Mouse (Mus musculus) liver, embryonic 14.5 days (tissue): Measurements from ENCODE around the gene Mfsd4b1. TPM values are rescaled to one million over a fixed set of nuclear protein-coding genes. Genes with fewer than 3 reads are reported as not detected.

Experiments
- ATAC-seq: fragments of 200-750 bp; cut with Nextera tagmentation; 2 replicates; pipeline ENCODE4 v1.8.0; 2017; ENCODE audit warnings: moderate number of reproducible peaks, mild to moderate bottlenecking, moderate library complexity; ENCODE audit not compliant: insufficient read depth
- DNase-seq, 3 experiments: peaks; one replicate each; pipeline ENCODE4 v3.0.0-alpha.2; 2012 to 2013; ENCODE audit warnings: low read depth in 3 of 3, low spot score in 3 of 3
- H3K27ac ChIP-seq: fragments of 300-500 bp; sonication (generic); 2 replicates; pipeline ENCODE4 v1.5.1; 2014; ENCODE audit warnings: moderate library complexity, mild to moderate bottlenecking, control low read depth, inconsistent platforms
- H3K27me3 ChIP-seq: fragments of 300-500 bp; sonication (generic); 2 replicates; pipeline ENCODE4 v1.6.1; 2014; ENCODE audit warnings: mild to moderate bottlenecking, low read length, moderate library complexity; ENCODE audit not compliant: control insufficient read depth, insufficient read depth
- H3K36me3 ChIP-seq: fragments of 300-500 bp; sonication (generic); replicated peaks from 2 replicates; pipeline ENCODE4 v1.6.1; 2014; ENCODE audit warnings: low read depth; ENCODE audit not compliant: control insufficient read depth, insufficient read depth
- H3K4me1 ChIP-seq, 2 experiments: fragments of 200-500 bp in 1 of 2; fragments of 300-500 bp in 1 of 2; sonication (generic) in 1 of 2; replicated peaks; 2 replicates each; pipeline ENCODE4 v1.6.1; 2012 to 2014; ENCODE audit warnings: antibody characterized with exemption in 1 of 2, inconsistent platforms in 1 of 2, low read length in 1 of 2; ENCODE audit not compliant: control insufficient read depth in 2 of 2, insufficient read depth in 2 of 2
- H3K4me2 ChIP-seq: fragments of 300-500 bp; sonication (generic); 2 replicates; pipeline ENCODE4 v1.6.1; 2014; ENCODE audit warnings: low read depth, mild to moderate bottlenecking, control low read depth, moderate library complexity
- H3K4me3 ChIP-seq, 2 experiments: fragments of 200-500 bp in 1 of 2; fragments of 300-500 bp in 1 of 2; sonication (generic) in 1 of 2; 2 replicates each; pipeline ENCODE4 v1.5.1; 2012 to 2014; ENCODE audit warnings: low read depth in 2 of 2, low read length in 2 of 2, mild to moderate bottlenecking in 2 of 2, control low read depth in 1 of 2, inconsistent platforms in 1 of 2, moderate library complexity in 1 of 2; ENCODE audit not compliant: insufficient read depth in 1 of 2
- H3K9ac ChIP-seq: fragments of 300-500 bp; sonication (generic); replicated peaks from 2 replicates; pipeline ENCODE4 v1.6.1; 2014; ENCODE audit warnings: mild to moderate bottlenecking, control low read depth, moderate library complexity
- H3K9me3 ChIP-seq: fragments of 300-500 bp; sonication (generic); 2 replicates; pipeline ENCODE4 v1.6.1; 2016; ENCODE audit warnings: low read length, mixed read lengths; ENCODE audit not compliant: control insufficient read depth
- CTCF ChIP-seq: IDR thresholded peaks from 2 replicates; pipeline ENCODE4 v1.5.1; 2016; ENCODE audit warnings: antibody characterized with exemption, low read depth, control low read depth
- EP300 ChIP-seq: IDR thresholded peaks from 2 replicates; pipeline ENCODE4 v1.6.1; 2016; ENCODE audit warnings: antibody characterized with exemption, low read depth
- WGBS: fragments of 180-500 bp; shearing (Covaris S2); extraction: QIAGEN DNeasy Blood & Tissue Kit; methylation state at CpG from one replicate; pipeline ENCODE4 v1.1.7; 2014; ENCODE audit not compliant: insufficient replicate concordance; 5-methylcytosine and 5-hydroxymethylcytosine counted together
- polyA plus RNA-seq, 2 experiments: library from polyadenylated mRNA; depleted of rRNA in 1 of 2; stranded (reverse) in 1 of 2; unstranded in 1 of 2; fragments of >200 nt; fragmentation: Nextera tagmentation in 1 of 2; extraction: Ambion mirVana in 1 of 2; gene quantifications; 2 replicates each; pipeline versions ENCODE4 v1.2.1 to v1.2.3; 2012 to 2014

Gene Mfsd4b1
- polyA plus RNA-seq, 2 experiments: 0.22 to 0.60 TPM

DNA sequence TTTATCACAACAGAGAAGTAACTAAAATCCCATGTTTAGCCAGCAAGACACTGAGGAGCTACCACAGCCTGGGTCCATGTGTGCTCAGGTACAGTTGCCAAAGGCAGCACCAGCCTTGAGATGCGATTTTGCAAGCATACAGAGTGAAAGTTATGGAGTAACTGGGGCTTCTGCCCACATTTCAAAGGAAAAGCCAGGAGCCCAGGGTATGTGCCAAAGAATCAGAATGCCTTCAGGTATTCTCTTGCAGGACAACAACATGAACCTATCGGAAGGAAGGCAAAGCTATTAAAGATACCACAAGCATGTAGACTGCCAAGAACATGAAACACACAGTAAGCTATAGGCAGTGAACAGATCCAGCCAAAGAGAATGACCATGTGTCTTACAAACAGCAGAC lies 24.3 kb downstream of the Mfsd4b1 start:
- Histone ChIP-seq H3K27me3 (no peaks in the 10 kb centered on the region), H3K4me1 (no peaks in the 10 kb centered on the region), H3K4me3 (no peak overlapping the region), H3K27ac (no peak overlapping the region), H3K9ac (no peak overlapping the region), H3K9me3 (no peaks in the 10 kb centered on the region), H3K4me2 (no peak overlapping the region), H3K36me3 (no peaks in the 10 kb centered on the region)
- TF ChIP-seq EP300: no peak
- TF ChIP-seq CTCF: no peak
- ATAC-seq: no peak
- 65% methylated on average over 2 of the region's 2 CpGs for WGBS
- DNase-seq: no peak

DNA sequence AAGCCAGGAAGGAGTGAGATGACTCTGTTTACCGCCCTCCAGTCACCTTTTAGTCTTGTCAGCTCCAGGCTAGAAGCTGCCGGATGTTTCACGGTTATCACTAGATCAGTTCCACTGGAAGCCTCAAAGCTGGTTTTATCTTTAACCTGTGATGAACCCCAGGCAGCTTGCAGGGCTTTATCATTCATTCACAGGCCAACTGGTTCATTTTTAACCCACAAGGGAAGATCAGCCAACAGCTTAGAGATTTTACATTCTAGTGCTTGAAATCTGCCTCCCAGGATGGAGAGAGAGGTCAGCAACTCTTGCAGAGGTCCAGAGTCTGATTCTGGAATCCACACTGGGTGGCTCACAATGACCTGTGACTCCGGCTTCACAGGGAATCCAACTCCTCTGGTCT lies 33.9 kb downstream of the Mfsd4b1 start:
- ATAC-seq (peak; percentile 65; the same call in 1 of the 2 replicates), DNase-seq (peak; percentile 32 to 41 (median 37))
- Histone ChIP-seq H3K9ac (no peak overlapping the region), H3K4me2 (no peak overlapping the region), H3K36me3 (no peaks in the 10 kb centered on the region), H3K9me3 (no peaks in the 10 kb centered on the region), H3K27me3 (no peaks in the 10 kb centered on the region), H3K4me3 (no peak overlapping the region), H3K27ac (no peak overlapping the region), H3K4me1 (peaks cover 0 to 12% of the 10 kb centered on the region in 2 experiments; a peak in 2 of 4 replicates)
- TF ChIP-seq CTCF (no peak), EP300 (peak; percentile 85)
- 19% methylated on average over 4 of the region's 4 CpGs for WGBS

DNA sequence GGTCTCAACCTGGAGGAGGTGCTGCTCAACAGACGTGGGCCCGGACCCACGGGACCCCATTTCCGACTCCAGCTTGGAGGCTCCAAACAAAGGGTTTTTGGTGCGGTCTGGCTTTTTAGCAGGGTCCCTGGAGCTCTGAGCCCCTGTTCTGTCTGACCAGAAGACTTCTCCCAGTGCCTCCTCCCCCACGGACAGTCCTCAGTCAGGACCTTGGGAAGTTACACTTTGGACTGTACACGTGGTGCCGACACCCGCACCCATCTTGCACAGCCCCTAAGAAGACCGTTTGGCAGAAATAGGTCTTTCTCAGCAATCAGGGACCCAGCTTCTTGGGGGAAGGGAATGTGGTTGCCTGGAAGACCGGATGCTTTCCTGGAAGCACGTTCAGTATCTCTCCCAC lies 38.6 kb downstream of the Mfsd4b1 start, which contains the start of gene Mfsd4b5:
Mfsd4b5 (minus strand) TSS at position 181 of the 400 bp plus-strand sequence.
- no peaks in the 10 kb centered on the region for H3K9me3 ChIP-seq
- H3K4me1 ChIP-seq: peaks cover 0 to 8% of the 10 kb centered on the region in 2 experiments; a peak in 2 of 4 replicates
- no peak within 1 kb of the TSS for H3K4me2 ChIP-seq
- no peaks in the 10 kb centered on the region for H3K36me3 ChIP-seq
- H3K27me3 ChIP-seq: no peaks in the 10 kb centered on the region
- no peak within 1 kb of the TSS for H3K4me3 ChIP-seq
- DNase-seq (no peak), ATAC-seq (no peak)
- H3K27ac ChIP-seq: no peak within 1 kb of the TSS
- WGBS: 76% methylated on average over 12 of the region's 12 CpGs
- no peak within 1 kb of the TSS for H3K9ac ChIP-seq
- TF ChIP-seq CTCF (no peak), EP300 (no peak)

DNA sequence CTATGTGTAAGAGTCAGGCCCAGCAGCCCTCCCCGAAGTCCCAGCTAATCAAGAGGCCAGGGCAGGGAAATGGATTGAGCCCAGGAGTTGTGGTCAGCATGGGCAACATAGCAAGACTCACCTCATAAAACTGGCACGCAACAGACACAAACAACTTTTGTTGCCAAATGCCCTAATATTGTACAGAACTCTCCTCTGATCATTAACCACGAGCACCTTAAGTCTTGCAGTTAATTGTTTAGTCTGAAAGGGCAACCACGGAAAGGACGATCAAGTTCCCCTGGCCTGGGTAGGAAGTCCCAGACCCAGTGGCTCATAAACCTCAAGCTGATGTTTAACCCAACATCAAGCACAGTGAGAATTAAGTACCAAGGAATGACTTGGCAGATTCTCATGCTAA lies 42.5 kb downstream of the Mfsd4b1 start:
- no peak for ATAC-seq
- Histone ChIP-seq H3K4me1 (no peaks in the 10 kb centered on the region), H3K4me3 (no peak overlapping the region), H3K9me3 (no peaks in the 10 kb centered on the region; the same call in 1 of the 2 replicates), H3K9ac (no peak overlapping the region), H3K4me2 (no peak overlapping the region), H3K27me3 (no peaks in the 10 kb centered on the region), H3K36me3 (no peaks in the 10 kb centered on the region), H3K27ac (no peak overlapping the region)
- 37% methylated on average over 5 of the region's 5 CpGs for WGBS
- TF ChIP-seq EP300 (no peak), CTCF (no peak)
- no peak for DNase-seq

DNA sequence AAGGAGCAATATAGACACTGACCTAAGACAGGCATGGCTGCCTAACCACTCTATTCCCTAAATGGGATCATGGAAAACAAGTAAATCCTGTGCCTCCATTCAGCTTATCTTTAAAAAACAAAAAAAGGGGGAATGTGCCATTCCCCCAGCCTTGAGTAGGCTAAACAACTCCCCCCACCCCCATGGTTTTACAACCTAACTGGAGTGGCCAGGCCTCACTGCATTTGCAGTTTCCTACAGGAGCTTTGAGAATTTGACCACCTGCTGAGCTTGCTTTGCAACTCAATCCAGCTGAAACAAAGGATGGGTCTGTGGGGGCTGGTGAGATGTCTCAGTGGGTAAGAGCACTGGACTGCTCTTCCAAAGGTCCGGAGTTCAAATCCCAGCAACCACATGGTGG lies 46.8 kb downstream of the Mfsd4b1 start:
- ATAC-seq (no peak), DNase-seq (no peak)
- WGBS: 72% methylated on average over 1 of the region's 1 CpGs
- Histone ChIP-seq H3K27me3 (no peaks in the 10 kb centered on the region), H3K4me1 (no peaks in the 10 kb centered on the region), H3K36me3 (no peaks in the 10 kb centered on the region), H3K9me3 (no peaks in the 10 kb centered on the region; the same call in 1 of the 2 replicates), H3K9ac (no peak overlapping the region), H3K4me2 (no peak overlapping the region), H3K27ac (no peak overlapping the region), H3K4me3 (no peak overlapping the region)
- TF ChIP-seq EP300: no peak
- no peak for TF ChIP-seq CTCF
